Mouse (Mus musculus): Measurements from ENCODE around the gene Nup85. TPM values are rescaled to one million over a fixed set of nuclear protein-coding genes. Genes with fewer than 3 reads are reported as not detected.

The Nup85 gene
- total and polyA plus RNA-seq, 3 experiments, result 362 to 370 TPM; not detected in 1

- no peaks in the 10 kb centered on the region for H3K27me3 ChIP-seq (ENCODE audit: control insufficient read depth in 1 of 2, insufficient read depth in 2 of 2, low read length in 2 of 2)
- no peak overlapping the region for H3K4me3 ChIP-seq (ENCODE audit: control insufficient read depth in 1 of 2, insufficient read depth in 1 of 2, low read depth in 2 of 2, low read length in 2 of 2)
- no peaks in the 10 kb centered on the region for H3K4me1 ChIP-seq (ENCODE audit: control insufficient read depth in 1 of 2, insufficient read depth in 2 of 2, low read length in 2 of 2)
- no peak for DNase-seq (ENCODE audit: low read depth, low spot score)
- H3K27ac ChIP-seq (ENCODE audit: control insufficient read depth, low read depth, low read length), result no peak overlapping the region
- no peaks in the 10 kb centered on the region for H3K79me2 ChIP-seq (ENCODE audit: control insufficient read depth, insufficient read depth, low read length, poor library complexity)
- H3K9ac ChIP-seq (ENCODE audit: control insufficient read depth, low read depth, low read length, poor library complexity, severe bottlenecking), result no peak overlapping the region
- H3K9me3 ChIP-seq (replicated peaks; ENCODE audit: insufficient read depth, low read length), result no peaks in the 10 kb centered on the region
- no peaks in the 10 kb centered on the region for H3K36me3 ChIP-seq (ENCODE audit: control insufficient read depth in 1 of 2, insufficient read depth in 2 of 2, low read length in 2 of 2)
- TF ChIP-seq GABPA (IDR thresholded peaks at IDR 0.05; ENCODE audit: low read depth, low read length), result no peak
- no peak for TF ChIP-seq SIN3A (IDR thresholded peaks at IDR 0.05; ENCODE audit: low read length)
- TF ChIP-seq ZNF384 (IDR thresholded peaks at IDR 0.05; ENCODE audit: low read depth, low read length), result no peak
- TF ChIP-seq ETS1 (IDR thresholded peaks at IDR 0.05; ENCODE audit: low read depth, low read length), result no peak
- no peak for TF ChIP-seq RCOR1 (IDR thresholded peaks at IDR 0.05; ENCODE audit: low read depth, low read length)
- no peak for TF ChIP-seq ZMIZ1 (IDR thresholded peaks at IDR 0.05; ENCODE audit: low read depth, low read length)
- no peak for TF ChIP-seq EP300 (IDR thresholded peaks at IDR 0.05; ENCODE audit: low read depth in 1 of 2, low read length in 2 of 2)
- no peak for TF ChIP-seq USF1 (IDR thresholded peaks at IDR 0.05; ENCODE audit: low read depth, low read length)
- TF ChIP-seq MYB (IDR thresholded peaks at IDR 0.05; ENCODE audit: low read depth, low read length), result no peak
- no peak for TF ChIP-seq ZKSCAN1 (IDR thresholded peaks at IDR 0.05; ENCODE audit: low read depth, low read length)
- TF ChIP-seq KAT2A (conservative IDR thresholded peaks at IDR 0.05; ENCODE audit: low read depth, low read length), result no peak
- no peak for TF ChIP-seq CTCF (IDR thresholded peaks at IDR 0.05 in 2 of 3, conservative IDR thresholded peaks at IDR 0.05 in 1 of 3; ENCODE audit: control insufficient read depth in 1 of 3, insufficient read depth in 1 of 3, low read depth in 2 of 3, low read length in 3 of 3, poor library complexity in 1 of 3, severe bottlenecking in 1 of 3)
- no peak for TF ChIP-seq CHD2 (IDR thresholded peaks at IDR 0.05; ENCODE audit: low read length)
- TF ChIP-seq ELF1 (IDR thresholded peaks at IDR 0.05; ENCODE audit: low read depth, low read length), result no peak
- TF ChIP-seq RAD21 (IDR thresholded peaks at IDR 0.05; ENCODE audit: low read depth, low read length), result no peak
- TF ChIP-seq POLR2AphosphoS2 (IDR thresholded peaks at IDR 0.05; ENCODE audit: low read length), result no peak
- no peak for TF ChIP-seq TCF12 (IDR thresholded peaks at IDR 0.05; ENCODE audit: low read depth, low read length)
These were observed 8.5 kb upstream of the Nup85 start for GRCm38 (mm10) chr11:115555717-115556116.

- H3K36me3 ChIP-seq (ENCODE audit: control insufficient read depth in 1 of 2, insufficient read depth in 2 of 2, low read length in 2 of 2), result peaks cover 14 to 16% of the 10 kb centered on the region in 2 experiments
- H3K4me3 ChIP-seq (ENCODE audit: control insufficient read depth in 1 of 2, insufficient read depth in 1 of 2, low read depth in 2 of 2, low read length in 2 of 2), result peak overlapping the region; percentile 45 to 54
- H3K9ac ChIP-seq (ENCODE audit: control insufficient read depth, low read depth, low read length, poor library complexity, severe bottlenecking), result peak overlapping the region; percentile 70
- peak overlapping the region; percentile 80 for H3K27ac ChIP-seq (ENCODE audit: control insufficient read depth, low read depth, low read length)
- peaks cover 0 to 12% of the 10 kb centered on the region in 2 experiments; a peak in 2 of 4 replicates for H3K4me1 ChIP-seq (ENCODE audit: control insufficient read depth in 1 of 2, insufficient read depth in 2 of 2, low read length in 2 of 2)
- DNase-seq (ENCODE audit: low read depth, low spot score), result peak; percentile 80
- H3K79me2 ChIP-seq (ENCODE audit: control insufficient read depth, insufficient read depth, low read length, poor library complexity), result peaks cover 24% of the 10 kb centered on the region
- H3K27me3 ChIP-seq (ENCODE audit: control insufficient read depth in 1 of 2, insufficient read depth in 2 of 2, low read length in 2 of 2), result no peaks in the 10 kb centered on the region
- no peaks in the 10 kb centered on the region for H3K9me3 ChIP-seq (replicated peaks; ENCODE audit: insufficient read depth, low read length)
- TF ChIP-seq KAT2A (conservative IDR thresholded peaks at IDR 0.05; ENCODE audit: low read depth, low read length) (no peak), POLR2AphosphoS5 (IDR thresholded peaks at IDR 0.05; ENCODE audit: borderline replicate concordance, low read depth, low read length) (no peak), GATA1 (IDR thresholded peaks at IDR 0.05; ENCODE audit: low read depth, low read length) (no peak), ZMIZ1 (IDR thresholded peaks at IDR 0.05; ENCODE audit: low read depth, low read length) (0 out of 2 replicates have a peak, but pooled peaks have one; percentile 30), ELF1 (IDR thresholded peaks at IDR 0.05; ENCODE audit: low read depth, low read length) (0 out of 2 replicates have a peak, but pooled peaks have one; percentile 16), NRF1 (IDR thresholded peaks at IDR 0.05; ENCODE audit: insufficient read depth, low read depth, low read length, poor library complexity, severe bottlenecking) (no peak), CHD2 (IDR thresholded peaks at IDR 0.05; ENCODE audit: low read length) (no peak), ZKSCAN1 (IDR thresholded peaks at IDR 0.05; ENCODE audit: low read depth, low read length) (no peak), GABPA (IDR thresholded peaks at IDR 0.05; ENCODE audit: low read depth, low read length) (no peak), CHD1 (IDR thresholded peaks at IDR 0.05; ENCODE audit: low read depth, low read length) (peak; percentile 88; the same call in 1 of the 2 replicates), SMC3 (IDR thresholded peaks at IDR 0.05; ENCODE audit: low read depth, low read length) (peak; percentile 58), MAFK (IDR thresholded peaks at IDR 0.05; ENCODE audit: borderline replicate concordance, low read depth, low read length) (no peak), RAD21 (IDR thresholded peaks at IDR 0.05; ENCODE audit: low read depth, low read length) (no peak; the same call in none of the 2 replicates), MAZ (IDR thresholded peaks at IDR 0.05; ENCODE audit: low read depth, low read length) (no peak; the same call in 1 of the 2 replicates), RCOR1 (IDR thresholded peaks at IDR 0.05; ENCODE audit: low read depth, low read length) (no peak), TBP (IDR thresholded peaks at IDR 0.05; ENCODE audit: low read depth, low read length) (peak; percentile 46), EP300 (IDR thresholded peaks at IDR 0.05; ENCODE audit: low read depth in 1 of 2, low read length in 2 of 2) (no peak), USF2 (IDR thresholded peaks at IDR 0.05; ENCODE audit: borderline replicate concordance in 1 of 2, insufficient read depth in 1 of 2, low read depth in 1 of 2, low read length in 2 of 2) (no peak), TAL1 (IDR thresholded peaks at IDR 0.05; ENCODE audit: low read length) (no peak), ETS1 (IDR thresholded peaks at IDR 0.05; ENCODE audit: low read depth, low read length) (0 out of 2 replicates have a peak, but pooled peaks have one; percentile 22), TCF12 (IDR thresholded peaks at IDR 0.05; ENCODE audit: low read depth, low read length) (0 out of 2 replicates have a peak, but pooled peaks have one; percentile 24), ZNF384 (IDR thresholded peaks at IDR 0.05; ENCODE audit: low read depth, low read length) (no peak), MAX (IDR thresholded peaks at IDR 0.05; ENCODE audit: low read length) (no peak), CTCF (IDR thresholded peaks at IDR 0.05 in 2 of 3, conservative IDR thresholded peaks at IDR 0.05 in 1 of 3; ENCODE audit: control insufficient read depth in 1 of 3, insufficient read depth in 1 of 3, low read depth in 2 of 3, low read length in 3 of 3, poor library complexity in 1 of 3, severe bottlenecking in 1 of 3) (peak; percentile 31 to 61 (median 59))
These were observed 828 bp upstream of the Nup85 start for GRCm38 (mm10) chr11:115563406-115563805.
